Mouse (Mus musculus) layer of hippocampus, adult 18-20 months (tissue): Measurements from ENCODE around the gene Ramp2. TPM values are rescaled to one million over a fixed set of nuclear protein-coding genes. Genes with fewer than 3 reads are reported as not detected.

Experiments
- DNase-seq, 2 experiments: peaks; one replicate each; pipeline ENCODE4 v3.0.0; 2022; ENCODE audit warnings: low spot score in 2 of 2
- total RNA-seq, 2 experiments: library from RNA; stranded (reverse); gene quantifications; 2 replicates each; pipeline ENCODE4 v1.2.3; 2021

Ramp2 gene
- total RNA-seq, 2 experiments from 2014 or later, result 62.2 to 72.8 TPM

DNA sequence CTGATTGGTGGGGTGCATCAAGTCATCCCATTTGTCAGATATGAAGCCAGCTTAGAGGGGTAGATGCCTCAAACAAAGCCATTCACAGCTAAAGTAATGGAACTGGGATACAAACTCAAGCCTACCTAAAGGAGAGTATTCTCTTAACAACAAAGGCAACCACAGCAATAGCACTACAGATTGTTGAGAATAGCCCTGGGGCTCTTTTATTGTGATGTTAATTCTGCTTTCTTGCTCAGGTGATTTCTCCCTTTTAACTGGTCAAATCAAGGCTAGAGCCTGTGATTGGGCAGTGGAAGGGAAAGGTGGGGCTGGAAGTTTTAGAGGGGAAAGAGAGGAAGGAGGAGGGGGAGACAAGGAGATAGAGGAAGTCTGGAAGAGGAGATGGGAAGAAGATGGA, 11.7 kb upstream of the Ramp2 start:
- no peak for DNase-seq

DNA sequence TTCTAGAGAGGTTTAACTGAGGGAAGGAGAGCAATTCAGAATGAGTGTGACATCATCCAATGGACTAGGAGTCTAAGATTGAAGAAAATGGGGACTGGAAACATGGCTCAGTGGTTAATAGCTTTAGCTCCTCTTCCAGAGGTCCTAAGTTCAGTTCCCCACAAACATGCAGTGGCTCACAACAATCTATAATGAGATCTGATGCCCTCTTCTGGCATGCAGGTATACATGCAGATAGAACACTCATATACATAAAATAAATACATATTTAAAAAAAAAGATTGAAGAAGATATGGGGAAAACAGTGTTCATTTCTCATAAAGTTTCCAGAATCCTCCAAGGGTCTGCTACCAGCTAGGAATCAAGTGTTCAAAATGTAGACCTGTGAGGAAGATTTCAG, 10.4 kb upstream of the Ramp2 start:
- DNase-seq, result no peak

DNA sequence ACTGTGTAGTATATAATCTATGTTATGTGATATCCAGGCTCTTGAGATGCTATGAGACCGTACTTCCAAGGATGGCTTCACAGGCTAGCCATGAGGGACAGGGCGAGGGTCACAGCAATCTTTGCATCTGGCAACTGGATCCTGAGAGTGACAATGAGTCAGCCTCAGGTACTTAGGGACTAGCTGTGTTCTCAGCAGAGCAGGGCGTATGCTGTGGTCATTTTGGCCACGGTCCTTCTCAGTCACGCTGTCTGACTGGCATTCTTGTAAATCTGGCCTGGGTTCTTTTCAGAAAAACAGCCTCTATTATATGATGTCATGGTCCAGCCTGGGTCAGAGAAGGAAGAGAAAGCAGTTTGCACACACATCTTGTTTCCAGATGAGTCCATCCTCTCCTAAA, 9.0 kb upstream of the Ramp2 start:
- no peak for DNase-seq

DNA sequence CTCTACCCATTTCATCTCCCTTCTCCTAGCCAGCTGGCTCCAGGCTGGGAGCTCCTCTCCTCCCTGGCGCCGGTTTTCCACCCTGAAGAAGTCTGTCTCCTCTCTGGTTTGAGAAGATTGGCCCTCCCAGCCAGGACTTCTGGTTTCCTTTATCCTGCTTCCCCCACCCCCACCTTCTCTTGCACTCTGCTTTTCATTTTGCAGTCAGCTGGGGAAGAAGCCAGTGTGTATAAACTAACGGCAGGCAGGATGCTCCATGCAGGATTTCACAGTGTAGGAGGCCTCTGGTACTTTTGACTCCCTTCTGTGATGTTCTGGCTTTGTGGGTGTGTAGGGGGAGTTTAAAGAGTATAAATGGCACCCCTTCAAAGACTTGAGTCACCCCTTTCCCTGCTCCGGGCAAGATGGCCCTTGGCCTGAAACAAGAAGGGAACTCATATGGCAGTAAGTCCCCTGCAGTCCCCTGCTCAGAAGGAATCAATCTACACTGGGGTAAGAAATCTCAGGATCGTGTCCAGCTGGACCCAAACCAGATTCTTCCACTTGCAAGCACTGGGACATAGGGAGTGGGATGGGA, 7.7 kb upstream of the Ramp2 start:
- DNase-seq, result peak; percentile 39 to 74

DNA sequence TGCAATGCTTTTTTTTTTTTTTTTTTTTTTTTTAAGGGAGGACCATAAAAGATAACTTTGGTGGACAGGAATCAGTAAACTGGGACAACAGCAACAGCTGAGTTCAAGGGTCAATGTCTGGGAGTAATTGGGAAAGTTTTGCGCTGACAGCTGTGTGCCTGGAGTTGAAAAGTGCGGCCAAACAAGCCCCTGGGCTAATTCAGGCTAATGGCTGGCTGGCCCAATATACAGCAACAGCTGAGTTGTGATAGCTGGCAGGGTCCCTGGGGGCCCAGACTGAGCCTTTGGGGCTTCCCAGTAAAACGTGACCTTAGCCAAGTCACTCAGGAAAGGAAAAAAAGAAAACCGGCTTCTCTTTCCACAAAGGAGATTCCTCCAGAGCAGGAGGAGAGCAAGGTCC, 757 bp upstream of the Ramp2 start:
- no peak for DNase-seq

DNA sequence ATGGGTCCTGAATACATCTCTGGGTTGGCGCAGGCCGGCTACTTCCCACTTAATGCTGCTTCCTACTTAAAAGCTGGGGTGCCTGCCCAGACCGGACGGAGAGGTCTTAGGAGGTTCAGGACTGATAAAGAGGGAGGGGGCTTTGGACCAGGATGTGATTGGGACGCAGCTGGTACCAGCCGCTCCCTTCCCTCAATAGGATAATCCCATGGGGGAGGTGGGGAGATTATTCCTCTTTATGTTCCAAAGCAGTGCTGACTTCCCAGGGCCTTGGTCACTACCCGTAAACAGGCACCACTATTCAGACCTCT, 829 bp downstream of the Ramp2 start:
- no peak for DNase-seq

DNA sequence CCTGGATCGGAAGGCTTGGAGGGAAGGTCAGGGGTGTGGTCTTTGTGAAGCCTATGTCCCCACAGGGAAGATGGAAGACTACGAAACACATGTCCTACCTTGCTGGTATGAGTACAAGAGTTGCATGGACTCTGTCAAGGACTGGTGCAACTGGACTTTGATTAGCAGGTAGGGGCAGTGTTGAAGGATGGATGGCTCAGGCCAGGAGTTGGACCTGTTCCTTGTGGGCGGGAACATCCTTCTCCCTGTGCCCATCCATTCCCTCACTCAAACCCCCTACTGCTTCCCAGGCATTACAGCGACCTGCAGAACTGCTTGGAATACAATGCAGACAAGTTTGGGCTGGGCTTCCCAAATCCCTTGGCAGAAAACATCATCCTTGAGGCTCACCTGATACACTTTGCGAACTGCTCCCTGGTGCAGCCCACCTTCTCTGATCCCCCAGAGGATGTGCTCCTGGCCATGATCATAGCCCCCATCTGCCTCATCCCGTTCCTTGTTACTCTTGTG, 1.7 kb downstream of the Ramp2 start:
- no peak for DNase-seq

DNA sequence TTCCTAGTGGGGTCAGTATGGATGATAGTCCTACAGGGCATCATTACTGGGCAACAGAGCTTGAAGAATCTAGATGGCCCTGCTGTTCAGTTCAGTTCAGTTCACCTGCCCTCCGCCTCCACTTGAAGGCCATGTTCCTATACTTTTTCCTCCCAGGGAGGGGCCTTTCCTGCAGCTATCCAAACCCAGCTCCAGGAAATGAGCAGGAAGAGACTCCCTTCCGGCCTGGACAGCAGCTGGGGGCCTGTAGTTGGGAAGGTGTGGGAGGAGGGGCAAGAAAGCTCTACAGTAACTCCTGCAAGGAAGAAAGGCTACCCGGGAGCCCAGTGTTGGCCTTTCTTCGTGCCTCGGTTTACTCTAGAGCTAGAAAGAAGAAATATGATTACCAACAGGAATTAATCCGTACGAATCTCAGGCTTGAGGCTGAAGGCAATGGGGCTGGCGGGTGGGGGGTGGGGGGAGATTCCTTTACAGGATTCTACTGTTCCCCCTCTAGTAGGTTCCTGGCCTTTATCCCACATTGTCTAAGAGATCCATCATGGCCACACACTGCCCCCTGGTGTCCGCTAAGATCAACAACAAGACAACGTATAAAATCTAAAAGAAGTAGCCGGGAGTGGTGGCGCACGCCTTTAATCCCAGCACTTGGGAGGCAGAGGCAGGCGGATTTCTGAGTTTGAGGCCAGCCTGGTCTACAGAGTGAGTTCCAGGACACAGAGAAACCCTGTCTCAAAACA, 2.6 kb downstream of the Ramp2 start:
- peak; percentile 51 to 88 for DNase-seq

DNA sequence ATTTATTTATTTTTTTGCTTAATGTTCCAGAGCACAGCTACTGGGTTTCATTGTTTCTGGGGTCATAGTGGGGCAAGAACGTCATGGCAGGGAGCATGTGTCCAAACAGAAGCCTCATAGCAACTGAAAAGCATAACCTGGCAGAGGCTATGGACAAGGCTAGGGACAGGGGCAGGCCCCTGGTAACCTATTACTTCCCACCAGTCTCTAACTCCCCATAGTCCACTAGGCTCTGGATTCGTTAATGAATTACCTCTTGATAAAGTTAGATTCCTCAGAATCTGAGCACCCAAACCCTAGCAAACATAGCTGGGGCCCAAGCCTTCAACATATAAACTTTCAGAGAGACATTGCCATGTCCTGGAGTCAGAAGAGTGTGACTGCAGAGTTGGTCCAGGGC, 5.2 kb downstream of the Ramp2 start:
- DNase-seq, result no peak

DNA sequence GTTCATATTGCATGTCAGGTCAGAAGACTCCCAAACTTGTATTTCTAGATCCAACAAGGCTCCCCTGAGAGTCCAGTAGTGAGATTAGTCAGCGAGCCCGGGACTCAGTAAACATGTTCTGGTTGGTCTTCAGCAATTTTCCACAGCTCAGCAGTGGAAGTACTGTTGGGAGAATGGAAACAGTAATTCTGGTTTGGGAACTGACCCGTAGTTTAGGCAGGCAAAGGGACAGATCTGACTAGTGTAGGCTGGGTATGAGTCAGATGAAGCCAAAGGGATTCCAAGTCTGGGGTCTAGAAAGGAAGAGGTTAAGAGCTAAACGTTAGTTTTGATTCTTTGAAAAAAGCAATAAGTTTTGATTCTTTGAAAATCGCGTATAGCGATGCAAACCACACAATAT, 7.1 kb downstream of the Ramp2 start:
- DNase-seq, result no peak

DNA sequence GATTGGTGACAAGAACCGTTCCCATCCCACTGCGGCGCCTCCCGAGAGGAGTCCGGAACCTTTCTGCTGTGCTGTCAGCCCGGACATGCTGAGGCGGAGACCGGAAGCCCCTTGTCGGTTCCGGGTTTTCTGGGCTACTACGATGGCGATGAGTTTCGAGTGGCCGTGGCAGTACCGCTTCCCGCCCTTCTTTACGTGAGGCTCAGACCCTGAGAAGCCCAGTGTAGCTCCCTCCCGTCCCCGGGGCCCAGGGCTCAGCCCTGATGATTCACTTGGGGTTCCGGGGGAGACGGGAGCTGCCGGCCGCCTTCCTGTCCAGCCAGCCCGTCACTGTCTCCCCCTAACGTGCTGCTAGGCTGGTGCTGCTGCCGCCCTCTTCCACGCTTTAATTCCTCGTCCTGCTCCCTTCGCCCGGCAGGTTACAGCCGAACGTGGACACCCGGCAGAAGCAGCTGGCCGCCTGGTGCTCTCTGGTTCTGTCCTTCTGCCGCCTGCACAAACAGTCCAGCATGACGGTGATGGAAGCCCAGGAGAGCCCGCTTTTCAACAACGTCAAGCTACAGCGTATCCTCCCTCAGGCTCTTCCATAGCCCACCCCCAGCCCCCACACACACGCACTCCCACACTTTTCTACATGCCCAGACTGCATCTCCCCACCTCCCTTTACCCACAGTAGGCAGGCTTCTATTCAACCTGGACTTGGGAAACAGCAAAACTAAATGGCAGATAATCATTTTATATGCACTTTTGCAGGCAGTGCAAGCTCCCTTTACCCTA, 8.0 kb downstream of the Ramp2 start, which contains the start of gene Vps25:
Gene Vps25 (plus strand): TSS at position 95 of the 777 bp plus-strand sequence.
- DNase-seq, result peak; percentile 81 to 88

DNA sequence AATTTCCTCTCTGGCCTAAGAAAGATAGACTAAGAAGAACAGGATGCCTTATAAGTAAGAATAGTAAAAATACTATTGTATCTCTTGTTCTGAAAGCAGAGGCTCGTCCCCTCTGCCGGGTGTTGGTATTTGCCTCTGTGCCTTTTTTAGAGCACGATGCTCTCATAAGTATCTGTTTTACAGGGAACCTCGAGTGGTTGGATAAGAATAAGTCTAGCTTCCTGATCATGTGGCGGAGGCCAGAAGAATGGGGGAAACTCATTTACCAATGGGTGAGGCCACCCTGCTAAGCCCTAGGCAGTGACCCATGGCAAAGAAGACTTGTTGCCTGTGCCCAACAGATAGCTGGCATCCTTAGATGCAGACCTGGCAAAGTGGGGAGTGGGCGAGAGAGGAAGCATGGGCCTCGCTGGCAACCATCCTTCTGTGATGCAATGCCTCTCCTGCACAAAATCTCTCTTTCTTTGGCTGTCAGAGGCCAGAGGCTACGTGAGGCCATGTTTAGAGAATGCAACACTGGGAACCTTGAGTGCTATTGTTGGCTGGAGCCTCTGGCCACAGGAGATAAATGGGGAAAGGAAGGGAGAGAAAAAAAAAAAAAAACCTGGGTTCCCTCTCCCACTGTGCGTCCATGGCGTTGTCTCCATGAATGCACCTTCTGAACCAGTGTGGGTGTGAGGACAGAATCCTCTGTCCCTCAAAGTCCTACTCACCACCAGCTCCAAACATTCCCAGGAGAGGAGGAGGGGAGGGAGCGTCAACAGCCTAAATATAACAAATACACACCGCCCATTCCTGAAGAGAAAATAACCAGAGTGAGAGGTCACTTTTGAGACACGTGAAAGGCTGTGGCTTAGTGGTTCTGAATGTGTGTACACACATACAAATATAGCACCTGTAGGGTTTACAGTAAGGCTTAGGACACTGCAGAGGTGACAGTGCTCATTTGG, 10.3 kb downstream of the Ramp2 start:
- DNase-seq, result no peak

DNA sequence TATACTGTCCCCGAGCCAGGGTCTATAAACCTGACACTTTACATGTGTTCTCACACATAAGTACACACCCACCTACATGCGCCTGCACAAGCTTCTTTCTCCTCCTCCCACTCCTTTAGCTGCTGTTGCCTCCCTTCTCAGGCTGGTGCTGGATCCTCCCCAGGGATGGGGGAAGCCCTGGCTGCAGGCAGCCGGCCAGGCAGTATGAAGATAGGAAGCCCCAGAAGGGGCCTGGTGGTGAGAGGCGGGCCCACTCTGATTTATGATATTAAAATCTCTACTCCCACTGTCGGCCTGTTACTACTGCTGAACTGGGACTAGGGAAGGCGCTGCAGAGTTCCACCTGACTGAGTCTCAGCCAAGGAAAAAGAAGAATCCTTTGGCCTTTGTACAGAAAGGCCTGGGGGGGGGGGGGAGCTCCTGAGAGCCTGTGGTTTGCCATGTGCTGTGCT, 13.5 kb downstream of the Ramp2 start:
- peak; percentile 83 to 85 for DNase-seq

DNA sequence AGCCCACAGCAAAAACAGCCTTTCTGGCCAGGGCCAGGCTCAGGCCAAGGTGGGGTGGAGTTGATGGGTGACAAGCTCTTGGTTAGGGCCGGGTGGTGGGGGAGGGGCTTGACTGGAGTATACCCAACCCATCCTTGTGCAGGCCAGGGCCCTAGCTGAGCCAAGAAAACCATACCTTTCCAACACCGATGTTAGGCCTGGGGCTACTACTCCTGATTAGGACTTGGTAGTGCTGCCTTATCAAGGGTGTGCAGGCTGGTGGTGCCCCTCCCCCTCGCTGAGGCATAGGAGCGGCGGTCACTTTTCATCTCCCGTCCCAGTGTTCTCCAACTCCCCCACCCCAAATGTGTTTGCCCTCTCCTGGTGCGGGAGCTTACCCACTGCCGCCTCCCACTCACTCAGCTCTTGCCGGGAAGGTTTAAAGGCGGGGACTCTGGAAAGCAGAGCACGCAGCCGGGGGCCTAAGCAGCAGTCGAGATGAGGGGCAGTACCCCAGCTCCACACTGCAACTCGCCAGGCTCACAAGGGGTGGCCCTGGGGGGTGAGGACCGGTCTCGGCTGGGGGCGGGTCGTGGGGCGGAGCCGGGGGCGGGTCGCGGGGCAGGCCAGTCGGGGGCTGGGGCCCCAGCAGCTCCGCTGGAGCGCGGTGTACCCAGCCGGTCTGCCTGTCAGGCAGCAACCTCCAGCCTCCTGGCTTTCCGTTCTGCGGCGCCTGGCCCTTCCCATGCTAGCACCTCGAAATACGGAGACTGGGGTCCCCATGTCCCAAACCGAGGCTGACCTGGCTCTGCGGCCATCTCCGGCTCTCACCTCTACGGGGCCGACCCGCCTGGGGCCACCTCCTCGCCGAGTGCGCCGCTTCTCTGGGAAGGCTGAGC, 14.4 kb downstream of the Ramp2 start, which contains the start of gene Wnk4:
Gene Wnk4 (plus strand): TSS at position 620 of the 878 bp plus-strand sequence.
- DNase-seq, result peak in 1 of 2 experiments; percentile 29

DNA sequence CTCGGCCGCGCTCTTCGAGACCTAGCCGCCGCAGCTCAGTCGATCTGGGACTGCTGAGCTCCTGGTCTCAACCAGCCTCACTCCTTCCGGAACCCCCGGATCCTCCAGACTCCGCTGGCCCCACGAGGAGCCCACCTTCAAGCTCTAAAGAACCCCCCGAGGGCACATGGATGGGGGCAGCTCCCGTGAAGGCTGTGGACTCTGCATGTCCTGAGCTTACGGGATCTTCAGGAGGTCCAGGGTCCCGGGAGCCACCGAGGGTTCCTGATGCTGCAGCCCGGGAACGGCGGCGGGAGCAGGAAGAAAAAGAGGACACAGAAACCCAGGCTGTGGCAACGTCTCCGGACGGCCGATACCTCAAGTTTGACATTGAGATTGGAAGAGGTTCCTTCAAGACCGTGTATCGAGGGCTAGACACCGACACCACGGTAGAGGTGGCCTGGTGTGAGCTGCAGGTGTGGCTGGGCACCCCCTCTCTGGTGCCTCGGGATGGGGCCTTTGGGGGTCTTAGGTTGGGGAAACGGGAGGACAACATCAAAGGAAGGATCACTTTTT, 15.1 kb downstream of the Ramp2 start:
- DNase-seq, result peak in 1 of 2 experiments; percentile 32

DNA sequence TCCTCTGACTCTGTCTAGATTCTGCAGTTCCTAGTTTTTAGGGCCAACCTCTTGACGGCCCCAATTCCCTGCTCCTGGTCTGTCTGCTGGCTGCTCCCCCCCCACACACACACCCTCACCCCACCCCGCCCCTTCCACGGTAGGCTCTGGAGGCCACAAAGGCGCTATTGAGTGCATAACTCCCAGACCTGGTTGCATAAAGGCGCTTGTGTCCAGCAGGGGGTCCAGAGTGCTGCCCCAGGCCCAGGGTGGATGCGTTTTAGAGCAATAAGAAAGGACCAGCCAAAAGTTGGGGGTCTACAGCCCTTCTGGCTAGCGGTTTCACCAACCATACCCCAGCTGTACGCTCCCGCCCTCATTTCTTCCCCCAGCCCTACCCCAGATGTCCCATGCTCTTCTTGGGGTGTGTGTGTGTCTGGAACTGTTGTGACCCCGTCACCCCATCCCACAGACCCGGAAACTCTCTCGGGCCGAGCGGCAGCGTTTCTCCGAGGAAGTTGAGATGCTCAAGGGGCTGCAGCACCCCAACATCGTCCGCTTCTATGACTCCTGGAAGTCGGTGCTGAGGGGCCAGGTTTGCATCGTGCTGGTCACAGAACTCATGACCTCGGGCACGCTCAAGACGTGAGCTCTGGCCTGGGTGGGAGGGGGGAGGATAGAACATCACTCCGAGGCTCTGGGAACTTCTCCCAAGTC, 16.6 kb downstream of the Ramp2 start:
- DNase-seq, result no peak

DNA sequence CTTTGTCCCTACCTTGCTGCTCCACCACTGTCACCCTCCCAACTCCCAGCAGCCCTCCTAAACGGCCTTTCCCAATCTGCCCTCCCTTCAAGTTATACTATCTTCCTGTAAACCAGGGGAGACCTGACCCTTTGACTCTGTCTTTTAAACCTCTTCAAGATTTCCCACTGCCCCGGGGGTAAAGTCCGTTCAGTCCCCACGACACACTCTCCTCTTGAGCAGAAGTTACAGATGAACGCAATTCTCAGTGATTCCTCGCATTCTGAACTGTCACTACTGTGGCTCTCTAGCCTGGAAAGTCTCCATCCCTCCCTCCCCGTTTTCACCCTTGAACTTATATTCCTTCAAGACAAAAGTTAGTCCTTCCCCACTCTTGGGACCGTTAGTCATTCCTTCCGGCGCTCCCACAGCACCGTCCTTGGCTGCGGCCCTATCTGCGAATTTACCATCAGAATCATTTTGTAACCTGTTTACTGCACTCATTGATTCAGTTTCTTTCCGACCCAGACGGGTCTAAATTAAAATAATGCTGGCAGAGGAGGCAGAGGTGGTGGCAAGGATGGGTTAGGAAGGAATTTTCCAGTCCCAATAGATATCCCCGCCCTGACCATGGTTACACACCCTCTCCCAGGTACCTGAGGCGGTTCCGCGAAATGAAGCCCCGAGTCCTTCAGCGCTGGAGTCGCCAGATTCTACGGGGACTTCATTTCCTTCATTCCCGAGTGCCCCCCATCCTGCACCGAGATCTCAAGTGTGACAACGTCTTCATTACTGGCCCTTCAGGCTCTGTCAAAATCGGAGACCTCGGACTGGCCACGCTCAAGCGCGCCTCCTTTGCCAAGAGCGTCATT, 17.5 kb downstream of the Ramp2 start:
- DNase-seq, result no peak

DNA sequence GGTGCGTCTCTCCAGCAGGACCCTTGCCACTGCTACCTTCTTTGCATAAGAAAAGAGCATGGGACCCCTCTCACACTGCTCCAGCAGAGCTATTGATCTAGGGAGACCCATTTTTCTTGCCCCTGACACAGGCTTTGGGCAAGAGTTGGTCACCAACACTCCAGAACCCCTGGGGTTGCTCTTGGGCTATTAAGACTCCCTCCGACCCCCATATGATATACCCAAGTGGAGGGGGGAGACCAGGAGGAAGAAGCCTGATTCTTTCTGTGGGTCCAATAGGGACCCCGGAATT, 18.1 kb downstream of the Ramp2 start:
- DNase-seq, result no peak
